Mouse (Mus musculus) ES-E14 (cell line): ENCODE results near the gene Cops9.

Experiments used
- CHD2 ChIP-seq: IDR thresholded peaks from 2 replicates; pipeline ENCODE4 v1.6.1; 2014; ENCODE audit warnings: mild to moderate bottlenecking, low read depth, low read length, inconsistent platforms
- HCFC1 ChIP-seq: IDR thresholded peaks from 2 replicates; pipeline ENCODE4 v1.6.1; 2012; ENCODE audit warnings: low read length, inconsistent platforms, borderline replicate concordance; ENCODE audit not compliant: insufficient read depth
- ZC3H11A ChIP-seq: IDR thresholded peaks from 2 replicates; pipeline ENCODE4 v1.6.1; 2012; ENCODE audit warnings: low read depth, mild to moderate bottlenecking, inconsistent platforms, low read length, borderline replicate concordance

GRCm38 (mm10) chr1:92637501-92638172, 4.1 kb downstream of the Cops9 start:
- no peak for TF ChIP-seq HCFC1
- TF ChIP-seq ZC3H11A = no peak
- TF ChIP-seq CHD2 = no peak
